In genomic region chr2:158682344-158683037, GRCm38 (mm10) we compare ENCODE assay signal across 10 mouse cellular contexts. TPM values are rescaled to one million over a fixed set of nuclear protein-coding genes. Genes with fewer than 3 reads are reported as not detected.
DNase-seq lines count a peak whose midpoint lies in the region; ATAC-seq and TF ChIP-seq lines count a peak whose summit lies in the region.
"Had no signal": no experiment of that assay in that cellular context is flagged by ENCODE, and none has a peak within 500 bp of the region (broad histone marks: within the 10 kb centered on the region; RNA-seq: fewer than 3 reads in every experiment).

No protein-coding gene starts in this region.

- no peaks in the 10 kb centered on the region for H3K36me3 ChIP-seq in hindbrain, postnatal 0 days (ENCODE audit: insufficient read depth, low read length)
- no peaks in the 10 kb centered on the region for H3K36me3 ChIP-seq in hindbrain, embryonic 14.5 days (replicated peaks; ENCODE audit: control insufficient read depth, insufficient read depth)
- no peaks in the 10 kb centered on the region for H3K36me3 ChIP-seq in spleen, adult 2 months (ENCODE audit: control insufficient read depth, insufficient read depth, low read length)
- no peaks in the 10 kb centered on the region for H3K36me3 ChIP-seq in small intestine, adult 2 months (ENCODE audit: control insufficient read depth, insufficient read depth, low read length)
- H3K36me3 ChIP-seq: liver, embryonic 15.5 days had no signal

- H3K27ac ChIP-seq in hindbrain, postnatal 0 days: no peak overlapping the region
- no peak overlapping the region for H3K27ac ChIP-seq in hindbrain, embryonic 14.5 days
- H3K27ac ChIP-seq in spleen, adult 2 months (ENCODE audit: insufficient read depth, low read length): peak overlapping the region; percentile 67
- H3K27ac ChIP-seq in small intestine, adult 2 months (ENCODE audit: insufficient read depth, low read depth, low read length): peak overlapping the region; percentile 29
- H3K27ac ChIP-seq: liver, embryonic 15.5 days had no signal

- no peaks in the 10 kb centered on the region for H3K9me3 ChIP-seq in hindbrain, postnatal 0 days (ENCODE audit: low read length)
- H3K9me3 ChIP-seq in hindbrain, embryonic 14.5 days (ENCODE audit: control insufficient read depth, low read length): no peaks in the 10 kb centered on the region
- H3K9me3 ChIP-seq: liver, embryonic 15.5 days had no signal

- H3K4me3 ChIP-seq in hindbrain, postnatal 0 days (ENCODE audit: low read length): no peak overlapping the region
- no peak overlapping the region for H3K4me3 ChIP-seq in hindbrain, embryonic 14.5 days (replicated peaks; ENCODE audit: low read length)
- no peak overlapping the region for H3K4me3 ChIP-seq in spleen, adult 2 months (ENCODE audit: extremely low read depth, insufficient read depth, insufficient read length)
- H3K4me3 ChIP-seq in small intestine, adult 2 months (ENCODE audit: low read depth, low read length): no peak overlapping the region
- H3K4me3 ChIP-seq: liver, embryonic 15.5 days had no signal

- ATAC-seq in hindbrain, postnatal 0 days: 0 out of 2 replicates have a peak, but pooled peaks have one; percentile 10
- no peak for ATAC-seq in hindbrain, embryonic 14.5 days (ENCODE audit: low FRiP score)
- peak; percentile 69 for ATAC-seq in megakaryocyte, adult 5-6 weeks (ENCODE audit: poor library complexity, severe bottlenecking)

- TF ChIP-seq CTCF in hindbrain, postnatal 0 days (IDR thresholded peaks at IDR 0.05; ENCODE audit: low read depth): no peak
- no peak for TF ChIP-seq CTCF in spleen, adult 2 months (IDR thresholded peaks at IDR 0.05; ENCODE audit: extremely low read depth, insufficient read depth, insufficient read length, insufficient replicate concordance)
- TF ChIP-seq CTCF in small intestine, adult 2 months (IDR thresholded peaks at IDR 0.05; ENCODE audit: extremely low read depth, insufficient read length, insufficient replicate concordance, low read depth, low read length): no peak

- no peaks in the 10 kb centered on the region for H3K27me3 ChIP-seq in hindbrain, postnatal 0 days (ENCODE audit: insufficient read depth, low read length)
- no peaks in the 10 kb centered on the region for H3K27me3 ChIP-seq in hindbrain, embryonic 14.5 days (ENCODE audit: control insufficient read depth, insufficient read depth, low read length)
- H3K27me3 ChIP-seq in spleen, adult 2 months (ENCODE audit: control insufficient read depth, insufficient read depth, low read length): no peaks in the 10 kb centered on the region
- no peaks in the 10 kb centered on the region for H3K27me3 ChIP-seq in small intestine, adult 2 months (ENCODE audit: control insufficient read depth, insufficient read depth, low read length)
- H3K27me3 ChIP-seq: liver, embryonic 15.5 days had no signal

- DNase-seq in hindbrain, postnatal 0 days (ENCODE audit: low spot score): no peak
- no peak for DNase-seq in hindbrain, embryonic 14.5 days (ENCODE audit: low spot score)
- DNase-seq in spleen, adult 2 months (ENCODE audit: low read depth in 1 of 2, low spot score in 2 of 2): peak; percentile 28 to 57
- no peak for DNase-seq in spleen, postnatal 14 days (ENCODE audit: low spot score in 2 of 2)
- no peak for DNase-seq in gastrocnemius, adult 18-20 months (ENCODE audit: low spot score)
- DNase-seq: cerebellum, postnatal 36 days; heart, postnatal 4 days had no signal

- no peak for TF ChIP-seq POLR2A in spleen, adult 2 months (IDR thresholded peaks at IDR 0.05; ENCODE audit: low read depth, low read length)
- TF ChIP-seq POLR2A in small intestine, adult 2 months (IDR thresholded peaks at IDR 0.05; ENCODE audit: low read depth, low read length): no peak

- H3K4me2 ChIP-seq in hindbrain, postnatal 0 days (ENCODE audit: low read depth, low read length): no peak overlapping the region
- no peak overlapping the region for H3K4me2 ChIP-seq in hindbrain, embryonic 14.5 days (replicated peaks)
- H3K4me2 ChIP-seq: liver, embryonic 15.5 days had no signal

- peaks cover 9% of the 10 kb centered on the region for H3K4me1 ChIP-seq in hindbrain, postnatal 0 days (ENCODE audit: insufficient read depth, low read length)
- H3K4me1 ChIP-seq in hindbrain, embryonic 14.5 days (replicated peaks; ENCODE audit: control insufficient read depth, insufficient read depth, low read length): no peaks in the 10 kb centered on the region
- peaks cover 42% of the 10 kb centered on the region; the same call in 1 of the 2 replicates for H3K4me1 ChIP-seq in spleen, adult 2 months (ENCODE audit: control insufficient read depth, insufficient read depth, insufficient read length)
- H3K4me1 ChIP-seq in small intestine, adult 2 months (ENCODE audit: control insufficient read depth, insufficient read depth, insufficient read length, low read length): peaks cover 3% of the 10 kb centered on the region; the same call in 1 of the 2 replicates
- H3K4me1 ChIP-seq: liver, embryonic 15.5 days had no signal

- H3K9ac ChIP-seq in hindbrain, postnatal 0 days (replicated peaks; ENCODE audit: low read length): no peak overlapping the region
- H3K9ac ChIP-seq in hindbrain, embryonic 14.5 days: no peak overlapping the region
- H3K9ac ChIP-seq: liver, embryonic 15.5 days had no signal

- WGBS in hindbrain, postnatal 0 days: 61% methylated on average over 11 of the region's 11 CpGs
- WGBS in hindbrain, embryonic 14.5 days: 61% methylated on average over 11 of the region's 11 CpGs
- 35% methylated on average over 11 of the region's 11 CpGs for WGBS in spleen, adult 2 months
- 51% methylated on average over 11 of the region's 11 CpGs for WGBS in small intestine, adult 2 months

RNA-seq across cellular contexts. Expression of gene Ppp1r16b, which starts 17.3 kb away (rescaled TPM):
- 25.9 and 32.4 TPM in 2 replicates for total RNA-seq in hindbrain, postnatal 0 days (2014; rRNA removed)
- polyA plus RNA-seq in hindbrain, postnatal 0 days (2015; fragmentation: Nextera tagmentation; extraction: Ambion mirVana): 29.7 and 30.3 TPM in 2 replicates
- 20.0 and 20.8 TPM in 2 replicates for polyA plus RNA-seq in hindbrain, embryonic 14.5 days (2014; fragmentation: Nextera tagmentation; extraction: Ambion mirVana)
- polyA plus RNA-seq in spleen, adult 2 months (2012; rRNA removed): 17.6 and 18.6 TPM in 2 replicates
- total RNA-seq in megakaryocyte, adult 5-6 weeks (2015): 0.58 and 0.98 TPM in 2 replicates
- 0.70 and 1.3 TPM in 2 replicates for total RNA-seq in megakaryocyte, adult 5-6 weeks (2017)
- 3.6 and 3.9 TPM in 2 replicates for polyA plus RNA-seq in small intestine, adult 2 months (2012; rRNA removed)
- total RNA-seq in gastrocnemius, adult 18-20 months (2021): 1 to 10 TPM; 2.3 to 4.4 TPM

RNA-seq across cellular contexts. Expression of gene Actr5, which starts 57.8 kb away (rescaled TPM):
- 18.0 and 25.4 TPM in 2 replicates for total RNA-seq in hindbrain, postnatal 0 days (2014; rRNA removed)
- polyA plus RNA-seq in hindbrain, postnatal 0 days (2015; fragmentation: Nextera tagmentation; extraction: Ambion mirVana): 8.0 and 8.6 TPM in 2 replicates
- 14.6 TPM in 2 replicates for polyA plus RNA-seq in hindbrain, embryonic 14.5 days (2014; fragmentation: Nextera tagmentation; extraction: Ambion mirVana)
- polyA plus RNA-seq in spleen, adult 2 months (2012; rRNA removed): 9.4 and 11.6 TPM in 2 replicates
- 7.1 and 8.0 TPM in 2 replicates for total RNA-seq in megakaryocyte, adult 5-6 weeks (2015)
- 13.0 and 13.1 TPM in 2 replicates for total RNA-seq in megakaryocyte, adult 5-6 weeks (2017)
- polyA plus RNA-seq in small intestine, adult 2 months (2012; rRNA removed): 5.5 and 7.7 TPM in 2 replicates
- 1 to 10 TPM; 3.8 to 4.0 TPM for total RNA-seq in gastrocnemius, adult 18-20 months (2021)

Comparison
In these comparisons a context has a peak if more than half of its experiments do, and no peak if none do; other contexts are left out.
1. DNase-seq: peak in spleen, adult 2 months (2 of 2); none in hindbrain, postnatal 0 days (single experiment), hindbrain, embryonic 14.5 days (single experiment), spleen, postnatal 14 days (0 of 2) and gastrocnemius, adult 18-20 months (single experiment).
2. H3K27ac ChIP-seq: peak in spleen, adult 2 months (single experiment) and small intestine, adult 2 months (single experiment); none in hindbrain, postnatal 0 days (single experiment) and hindbrain, embryonic 14.5 days (single experiment).